Mouse (Mus musculus): ENCODE data around the gene Arhgdia. TPM values are rescaled to one million over a fixed set of nuclear protein-coding genes. Genes with fewer than 3 reads are reported as not detected.

Gene Arhgdia
- total RNA-seq (2022) = 100 to 1,000 TPM; 130 to 152 (median 141) TPM

GRCm38 (mm10) chr11:120581490-120582267 lies at the start of gene Arhgdia:
Gene Arhgdia (minus strand): TSS chr11:120581624.
- peak; percentile 89 for DNase-seq (ENCODE audit: low spot score)

GRCm38 (mm10) chr11:120630401-120630871 lies 49.0 kb upstream of the Arhgdia start:
- no peak for DNase-seq (ENCODE audit: low spot score)

- peak; percentile 57 for DNase-seq (ENCODE audit: low spot score)
Observed at GRCm38 (mm10) chr11:120629911-120630310, 48.5 kb upstream of the Arhgdia start.

- DNase-seq (ENCODE audit: low spot score) = no peak
Observed at GRCm38 (mm10) chr11:120629341-120629730, 47.9 kb upstream of the Arhgdia start.

- DNase-seq (ENCODE audit: low spot score) = no peak
Observed at GRCm38 (mm10) chr11:120628601-120629340, 47.3 kb upstream of the Arhgdia start.

- DNase-seq (ENCODE audit: low spot score) = no peak
Observed at GRCm38 (mm10) chr11:120627468-120628300, 46.3 kb upstream of the Arhgdia start.

- no peak for DNase-seq (ENCODE audit: low spot score)
Observed at GRCm38 (mm10) chr11:120626785-120627467, 45.5 kb upstream of the Arhgdia start.

- no peak for DNase-seq (ENCODE audit: low spot score)
Observed at GRCm38 (mm10) chr11:120625152-120625775, 43.8 kb upstream of the Arhgdia start, which contains the start of gene Sirt7. Gene Sirt7 (minus strand): TSS chr11:120625240.

- DNase-seq (ENCODE audit: low spot score) = peak; percentile 86
Observed at GRCm38 (mm10) chr11:120624680-120625111, 43.3 kb upstream of the Arhgdia start.

GRCm38 (mm10) chr11:120623961-120624679 lies 42.7 kb upstream of the Arhgdia start:
- DNase-seq (ENCODE audit: low spot score) = no peak

- no peak for DNase-seq (ENCODE audit: low spot score)
Observed at GRCm38 (mm10) chr11:120622805-120623204, 41.4 kb upstream of the Arhgdia start.

- DNase-seq (ENCODE audit: low spot score) = no peak
Observed at GRCm38 (mm10) chr11:120620195-120620594, 38.8 kb upstream of the Arhgdia start.

- no peak for DNase-seq (ENCODE audit: low spot score)
Observed at GRCm38 (mm10) chr11:120618619-120619535, 37.5 kb upstream of the Arhgdia start.

- peak; percentile 75 for DNase-seq (ENCODE audit: low spot score)
Observed at GRCm38 (mm10) chr11:120617519-120618112, 36.2 kb upstream of the Arhgdia start, which contains the start of gene Pcyt2. Gene Pcyt2 (minus strand): TSS chr11:120617936.

GRCm38 (mm10) chr11:120616617-120617294 lies 35.3 kb upstream of the Arhgdia start:
- no peak for DNase-seq (ENCODE audit: low spot score)

- DNase-seq (ENCODE audit: low spot score) = no peak
Observed at GRCm38 (mm10) chr11:120615606-120616203, 34.3 kb upstream of the Arhgdia start.

GRCm38 (mm10) chr11:120615167-120615566 lies 33.7 kb upstream of the Arhgdia start:
- DNase-seq (ENCODE audit: low spot score) = no peak
